Mouse (Mus musculus) myocyte (in vitro differentiated cells): Measurements from ENCODE around the gene Mab21l3. TPM values are rescaled to one million over a fixed set of nuclear protein-coding genes. Genes with fewer than 3 reads are reported as not detected.

Source experiments
- H3K27me3 ChIP-seq: one replicate; pipeline ENCODE4 v1.6.1; 2011; ENCODE audit not compliant: control insufficient read depth, insufficient read depth, insufficient read length
- H3K36me3 ChIP-seq: one replicate; pipeline ENCODE4 v1.6.1; 2011; ENCODE audit not compliant: control insufficient read depth, insufficient read depth
- H3K4me2 ChIP-seq: one replicate; pipeline ENCODE4 v1.6.1; 2011; ENCODE audit warnings: low read depth, control low read depth
- H3K4me3 ChIP-seq: one replicate; pipeline ENCODE4 v1.5.1; 2011; ENCODE audit warnings: mild to moderate bottlenecking, control low read depth, moderate library complexity
- H3K79me2 ChIP-seq: one replicate; pipeline ENCODE4 v1.6.1; 2011; ENCODE audit not compliant: control insufficient read depth, insufficient read depth
- H3ac ChIP-seq: one replicate; pipeline ENCODE4 v1.6.1; 2011; ENCODE audit not compliant: control insufficient read depth, insufficient read length
- CEBPB ChIP-seq: IDR thresholded peaks from 2 replicates; pipeline ENCODE4 v1.6.1; 2011; ENCODE audit warnings: mild to moderate bottlenecking, moderate library complexity; ENCODE audit not compliant: poor library complexity, insufficient read depth, severe bottlenecking
- E2F4 ChIP-seq: IDR thresholded peaks from one replicate; pipeline ENCODE4 v1.6.1; 2011; ENCODE audit warnings: mild to moderate bottlenecking, control low read depth, moderate library complexity; ENCODE audit not compliant: insufficient read depth
- MAX ChIP-seq: IDR thresholded peaks from one replicate; pipeline ENCODE4 v1.6.1; 2011; ENCODE audit warnings: low read depth, mild to moderate bottlenecking, control low read depth
- MYOD1 ChIP-seq, 3 experiments: IDR thresholded peaks; one replicate each; pipeline ENCODE4 v1.6.1; 2011; ENCODE audit warnings: control low read depth in 2 of 3, low read depth in 2 of 3, mild to moderate bottlenecking in 2 of 3, moderate library complexity in 1 of 3; ENCODE audit not compliant: insufficient read length in 2 of 3, control insufficient read depth in 1 of 3
- MYOG ChIP-seq, 3 experiments: IDR thresholded peaks; one replicate each; pipeline ENCODE4 v1.6.1; 2011; ENCODE audit warnings: control low read depth in 2 of 3, low read depth in 2 of 3, mild to moderate bottlenecking in 2 of 3; ENCODE audit not compliant: insufficient read length in 2 of 3, control insufficient read depth in 1 of 3, insufficient read depth in 1 of 3
- POLR2A ChIP-seq: IDR thresholded peaks from one replicate; pipeline ENCODE4 v1.6.1; 2011; ENCODE audit warnings: low read depth, mild to moderate bottlenecking, control low read depth, moderate library complexity; ENCODE audit not compliant: insufficient read length
- POLR2AphosphoS2 ChIP-seq: IDR thresholded peaks from one replicate; pipeline ENCODE4 v1.6.1; 2011; ENCODE audit warnings: low read depth, control low read depth; ENCODE audit not compliant: insufficient read length
- REST ChIP-seq: IDR thresholded peaks from one replicate; pipeline ENCODE4 v1.6.1; 2011; ENCODE audit warnings: mild to moderate bottlenecking, control low read depth, moderate library complexity; ENCODE audit not compliant: insufficient read depth, insufficient read length
- SRF ChIP-seq: IDR thresholded peaks from one replicate; pipeline ENCODE4 v1.6.1; 2011; ENCODE audit warnings: low read depth; ENCODE audit not compliant: control insufficient read depth, insufficient read length
- TCF12 ChIP-seq: IDR thresholded peaks from one replicate; pipeline ENCODE4 v1.6.1; 2011; ENCODE audit warnings: mild to moderate bottlenecking, control low read depth; ENCODE audit not compliant: poor library complexity, insufficient read depth, severe bottlenecking
- TCF3 ChIP-seq: IDR thresholded peaks from one replicate; pipeline ENCODE4 v1.6.1; 2011; ENCODE audit warnings: low read depth, control low read depth; ENCODE audit not compliant: insufficient read length
- USF1 ChIP-seq: IDR thresholded peaks from one replicate; pipeline ENCODE4 v1.6.1; 2011; ENCODE audit warnings: low read depth, mild to moderate bottlenecking, control low read depth, moderate library complexity
- polyA plus RNA-seq: library from polyadenylated mRNA; unstranded; fragments of >200 nt; fragmentation: generic; extraction: Trizol; gene quantifications from one replicate; pipeline ENCODE4 v1.2.1, GENCODE M21; 2012; ENCODE audit warnings: missing spikeins

Gene Mab21l3
- polyA plus RNA-seq, 1 experiment = 0.85 TPM

- Histone ChIP-seq H3K27me3 (no peaks in the 10 kb centered on the region), H3K4me2 (no peak overlapping the region), H3K79me2 (no peaks in the 10 kb centered on the region), H3ac (no peak overlapping the region), H3K4me3 (no peak overlapping the region), H3K36me3 (no peaks in the 10 kb centered on the region)
- TF ChIP-seq REST = no peak
- no peak for TF ChIP-seq TCF12
- no peak for TF ChIP-seq CEBPB
- TF ChIP-seq MYOG (IDR thresholded peaks at IDR 0.05; ENCODE audit: control insufficient read depth in 1 of 3, insufficient read depth in 1 of 3, insufficient read length in 2 of 3, low read depth in 2 of 3) = no peak
- no peak for TF ChIP-seq MYOD1 (IDR thresholded peaks at IDR 0.05; ENCODE audit: control insufficient read depth in 1 of 3, insufficient read length in 2 of 3, low read depth in 2 of 3)
- no peak for TF ChIP-seq E2F4
- TF ChIP-seq POLR2A = no peak
- no peak for TF ChIP-seq MAX
- TF ChIP-seq SRF = no peak
- TF ChIP-seq POLR2AphosphoS2 = no peak
- TF ChIP-seq USF1 = no peak
- TF ChIP-seq TCF3 = no peak
Observed at GRCm38 (mm10) chr3:101867001-101867421, 18.3 kb upstream of the Mab21l3 start.

- no peak overlapping the region for H3K4me3 ChIP-seq
- H3K36me3 ChIP-seq = no peaks in the 10 kb centered on the region
- no peaks in the 10 kb centered on the region for H3K27me3 ChIP-seq
- H3ac ChIP-seq = no peak overlapping the region
- TF ChIP-seq SRF = no peak
- no peak for TF ChIP-seq MYOG (IDR thresholded peaks at IDR 0.05; ENCODE audit: control insufficient read depth in 1 of 3, insufficient read depth in 1 of 3, insufficient read length in 2 of 3, low read depth in 2 of 3)
- no peak for TF ChIP-seq REST
- no peak for TF ChIP-seq MAX
- TF ChIP-seq POLR2A = no peak
- no peak for TF ChIP-seq CEBPB
- no peak for TF ChIP-seq TCF3
- no peak for TF ChIP-seq TCF12
- no peak for TF ChIP-seq MYOD1 (IDR thresholded peaks at IDR 0.05; ENCODE audit: control insufficient read depth in 1 of 3, insufficient read length in 2 of 3, low read depth in 2 of 3)
- TF ChIP-seq E2F4 = no peak
- no peak for TF ChIP-seq POLR2AphosphoS2
- TF ChIP-seq USF1 = no peak
- no peak overlapping the region for H3K4me2 ChIP-seq
- H3K79me2 ChIP-seq = no peaks in the 10 kb centered on the region
Observed at GRCm38 (mm10) chr3:101861856-101862255, 13.1 kb upstream of the Mab21l3 start.

GRCm38 (mm10) chr3:101860151-101860550 is 11.4 kb upstream of the Mab21l3 start:
- H3K36me3 ChIP-seq = no peaks in the 10 kb centered on the region
- H3K27me3 ChIP-seq = no peaks in the 10 kb centered on the region
- H3K4me2 ChIP-seq = no peak overlapping the region
- no peak overlapping the region for H3ac ChIP-seq
- no peaks in the 10 kb centered on the region for H3K79me2 ChIP-seq
- H3K4me3 ChIP-seq = no peak overlapping the region
- no peak for TF ChIP-seq TCF12
- no peak for TF ChIP-seq REST

- no peak overlapping the region for H3K4me2 ChIP-seq
- H3K36me3 ChIP-seq = no peaks in the 10 kb centered on the region
- H3K27me3 ChIP-seq = no peaks in the 10 kb centered on the region
- no peaks in the 10 kb centered on the region for H3K79me2 ChIP-seq
- TF ChIP-seq USF1 (no peak), CEBPB (no peak), MYOD1 (IDR thresholded peaks at IDR 0.05; ENCODE audit: control insufficient read depth in 1 of 3, insufficient read length in 2 of 3, low read depth in 2 of 3) (no peak), MAX (no peak), TCF12 (no peak)
- no peak overlapping the region for H3K4me3 ChIP-seq
- no peak overlapping the region for H3ac ChIP-seq
Observed at GRCm38 (mm10) chr3:101859740-101860139, 11.0 kb upstream of the Mab21l3 start.

GRCm38 (mm10) chr3:101854075-101854474 is 5.3 kb upstream of the Mab21l3 start:
- no peak overlapping the region for H3ac ChIP-seq
- no peaks in the 10 kb centered on the region for H3K79me2 ChIP-seq
- TF ChIP-seq TCF12 = no peak
- TF ChIP-seq USF1 = no peak
- no peak for TF ChIP-seq MAX
- TF ChIP-seq CEBPB = no peak
- TF ChIP-seq TCF3 = no peak
- TF ChIP-seq SRF = no peak
- no peak for TF ChIP-seq MYOG (IDR thresholded peaks at IDR 0.05; ENCODE audit: control insufficient read depth in 1 of 3, insufficient read depth in 1 of 3, insufficient read length in 2 of 3, low read depth in 2 of 3)
- H3K27me3 ChIP-seq = no peaks in the 10 kb centered on the region
- H3K4me2 ChIP-seq = no peak overlapping the region
- no peak overlapping the region for H3K4me3 ChIP-seq
- no peaks in the 10 kb centered on the region for H3K36me3 ChIP-seq

- TF ChIP-seq MAX (no peak), SRF (no peak), USF1 (no peak), MYOG (IDR thresholded peaks at IDR 0.05; ENCODE audit: control insufficient read depth in 1 of 3, insufficient read depth in 1 of 3, insufficient read length in 2 of 3, low read depth in 2 of 3) (no peak), CEBPB (no peak), MYOD1 (IDR thresholded peaks at IDR 0.05; ENCODE audit: control insufficient read depth in 1 of 3, insufficient read length in 2 of 3, low read depth in 2 of 3) (no peak), TCF3 (no peak), POLR2A (no peak)
- no peaks in the 10 kb centered on the region for H3K36me3 ChIP-seq
- H3K4me2 ChIP-seq = no peak overlapping the region
- H3K79me2 ChIP-seq = no peaks in the 10 kb centered on the region
- H3K27me3 ChIP-seq = no peaks in the 10 kb centered on the region
- H3K4me3 ChIP-seq = no peak overlapping the region
- no peak overlapping the region for H3ac ChIP-seq
Observed at GRCm38 (mm10) chr3:101851363-101851762, 2.6 kb upstream of the Mab21l3 start.
